Mouse (Mus musculus) adrenal gland, postnatal 25 days (tissue): ENCODE measurements around the gene Hmox2. TPM values are rescaled to one million over a fixed set of nuclear protein-coding genes. Genes with fewer than 3 reads are reported as not detected.
"Not testable (repeated sequence)": the region's sequence is repeated elsewhere in the genome, so short reads cannot be mapped to it uniquely, and the experiment has no call there.

Experiments
- DNase-seq: peaks from one replicate; pipeline ENCODE4 v3.0.0; 2021; ENCODE audit warnings: mixed read lengths
- total RNA-seq: library from RNA; stranded (reverse); gene quantifications from 2 replicates; pipeline ENCODE4 v1.2.3, GENCODE M21; 2021

The Hmox2 gene
- total RNA-seq, 1 experiment from 2014 or later = 106 TPM

DNA sequence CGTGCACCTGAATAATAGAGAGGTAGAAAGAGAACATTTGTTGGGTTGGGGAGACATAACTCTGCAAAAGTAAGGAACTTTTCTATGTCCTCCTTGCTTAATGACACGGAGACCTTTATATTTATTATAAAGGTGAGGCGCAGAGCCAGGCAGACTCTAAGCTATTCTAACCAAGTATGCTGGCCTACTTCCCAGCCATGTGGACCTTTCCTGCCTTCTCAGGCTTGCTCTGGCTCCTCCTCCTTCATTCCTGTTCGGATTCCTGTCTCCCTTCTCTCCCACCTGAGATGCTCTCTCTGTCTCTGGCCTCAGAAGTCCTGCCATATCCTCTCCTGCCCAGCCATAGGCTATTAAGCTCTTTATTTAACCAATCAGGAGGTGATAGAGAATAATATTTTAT is 895 bp upstream of the Hmox2 start:
- no peak for DNase-seq

DNA sequence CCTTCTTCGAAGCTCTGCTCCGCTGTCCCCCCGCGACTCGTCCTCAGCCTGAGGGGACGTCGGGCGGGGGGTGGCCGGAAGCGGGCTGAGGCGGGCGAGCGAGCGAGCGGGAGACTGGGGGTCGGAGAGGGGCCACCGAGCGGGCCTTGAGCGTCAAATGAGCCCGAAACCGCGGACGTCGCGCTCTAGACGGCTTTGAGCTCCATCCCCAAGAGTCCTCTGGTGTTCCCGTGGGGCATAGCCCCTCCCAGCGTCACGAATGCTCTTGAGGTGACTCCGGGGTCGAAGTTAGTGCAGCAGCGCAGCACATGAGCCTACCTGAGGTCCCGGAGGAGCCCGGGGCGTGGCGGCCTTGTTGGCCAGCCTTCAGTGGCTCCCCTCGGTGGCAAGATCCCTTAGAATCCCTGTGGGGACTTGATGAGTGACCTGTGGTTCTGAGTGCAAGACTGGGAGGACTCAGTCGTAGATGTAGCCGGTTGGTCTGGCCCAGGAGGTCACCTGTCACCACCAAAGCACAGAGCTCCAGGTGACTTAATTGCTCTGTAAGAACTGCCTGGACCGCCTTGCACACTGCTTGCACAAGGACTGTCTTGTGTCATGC is 467 bp downstream of the Hmox2 start:
- DNase-seq = no peak

DNA sequence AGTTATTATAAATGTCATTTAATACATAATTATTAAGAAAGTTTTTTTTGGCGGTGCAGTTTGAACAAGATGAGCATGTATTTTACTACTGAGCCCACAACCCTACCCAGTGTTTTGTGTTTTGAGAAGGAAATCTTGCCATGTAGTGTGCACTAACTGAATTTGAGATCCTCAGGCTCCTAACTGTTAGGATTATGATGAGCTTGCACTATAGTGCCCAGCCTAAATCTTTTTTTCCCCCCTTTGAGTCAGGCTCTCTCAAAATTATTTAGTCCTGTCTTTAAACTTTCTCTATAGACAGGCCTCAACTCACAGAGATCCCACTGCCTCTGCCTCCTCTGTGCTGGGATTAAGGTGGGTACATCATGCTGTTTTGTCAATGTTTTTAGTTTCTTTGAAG is 1.4 kb downstream of the Hmox2 start:
- no peak for DNase-seq

DNA sequence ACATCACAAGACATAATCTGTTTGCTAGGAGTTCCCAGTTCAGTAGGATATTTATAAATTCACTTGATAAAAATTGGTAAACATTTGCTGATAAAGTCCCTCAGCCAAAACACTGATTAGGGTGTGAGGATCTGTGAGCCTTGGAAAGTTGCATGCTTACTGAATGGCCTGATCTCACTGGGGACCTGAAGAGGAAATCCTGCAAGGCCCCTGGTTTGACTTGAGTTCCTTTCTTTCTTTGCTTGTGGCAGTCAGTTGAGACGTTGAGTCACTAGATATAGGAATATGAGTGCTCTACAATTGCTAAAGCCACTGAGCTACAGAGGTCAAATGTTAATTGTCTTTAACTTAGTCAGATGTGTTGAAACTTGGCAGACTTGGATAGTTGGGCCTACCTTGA is 1.8 kb downstream of the Hmox2 start:
- no peak for DNase-seq

DNA sequence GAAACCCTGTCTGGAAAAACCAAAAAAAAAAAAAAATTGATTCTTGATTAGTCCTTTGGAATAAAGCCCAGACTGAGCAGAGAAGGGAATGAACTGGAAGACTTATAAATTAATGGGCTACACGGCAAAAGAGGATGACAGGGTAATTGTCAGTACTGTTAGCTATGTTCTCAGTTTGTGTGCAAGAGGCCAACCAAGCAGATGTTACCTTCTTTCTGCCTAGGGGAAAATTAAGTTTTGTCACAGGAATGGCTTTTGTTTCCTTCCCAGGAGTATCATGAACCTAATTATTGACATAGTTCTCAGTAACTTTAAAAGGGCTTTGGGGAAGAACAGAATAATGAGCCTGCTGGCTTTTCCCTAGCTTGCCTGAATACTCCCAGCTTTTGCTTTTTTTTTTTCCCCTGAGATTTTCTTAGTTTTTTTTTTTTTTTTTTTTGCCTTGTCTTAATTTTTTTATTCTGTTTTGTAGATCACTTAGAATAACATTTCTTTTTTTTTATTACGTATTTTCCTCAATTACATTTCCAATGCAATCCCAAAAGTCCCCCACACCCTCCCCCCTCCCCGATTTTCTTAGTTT is 4.7 kb downstream of the Hmox2 start:
- no peak for DNase-seq

DNA sequence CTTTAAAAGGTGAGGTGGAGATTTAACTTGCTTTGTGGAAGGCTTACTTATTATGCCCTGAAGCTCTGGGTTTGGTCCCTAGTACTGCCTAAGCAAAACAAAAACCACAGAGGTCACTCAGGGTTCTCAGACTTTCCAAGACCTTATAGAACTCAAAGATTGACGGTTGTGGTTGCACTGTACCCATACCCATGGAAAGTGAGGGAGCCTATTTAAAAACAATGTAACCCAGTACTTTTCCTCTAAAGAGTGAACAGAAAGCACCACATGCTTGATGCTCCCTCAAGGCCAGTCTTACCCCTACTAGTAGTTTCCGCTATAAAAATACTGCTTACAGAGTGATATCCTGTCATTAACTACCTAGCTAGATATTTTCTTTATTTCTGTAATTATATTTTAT is 10.1 kb downstream of the Hmox2 start:
- DNase-seq = no peak

DNA sequence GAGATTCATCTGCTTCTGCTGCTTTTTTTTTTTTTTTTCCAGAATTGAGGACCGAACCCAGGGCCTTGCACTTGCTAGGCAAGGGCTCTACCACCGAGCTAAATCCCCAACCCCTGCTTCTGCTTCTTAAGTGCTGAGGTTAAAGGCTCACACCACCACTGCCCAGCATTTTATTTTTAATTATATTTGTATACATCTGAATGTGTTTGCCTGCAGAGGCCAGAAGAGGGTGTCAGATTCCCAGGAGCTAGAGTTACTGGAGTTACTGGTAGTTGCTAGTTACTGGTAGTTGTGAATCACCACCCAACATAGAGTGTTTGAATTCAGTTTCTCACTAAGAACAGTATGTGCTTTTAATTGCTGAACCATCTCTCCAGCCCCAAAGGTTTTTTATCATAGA is 13.8 kb downstream of the Hmox2 start:
- no peak for DNase-seq

DNA sequence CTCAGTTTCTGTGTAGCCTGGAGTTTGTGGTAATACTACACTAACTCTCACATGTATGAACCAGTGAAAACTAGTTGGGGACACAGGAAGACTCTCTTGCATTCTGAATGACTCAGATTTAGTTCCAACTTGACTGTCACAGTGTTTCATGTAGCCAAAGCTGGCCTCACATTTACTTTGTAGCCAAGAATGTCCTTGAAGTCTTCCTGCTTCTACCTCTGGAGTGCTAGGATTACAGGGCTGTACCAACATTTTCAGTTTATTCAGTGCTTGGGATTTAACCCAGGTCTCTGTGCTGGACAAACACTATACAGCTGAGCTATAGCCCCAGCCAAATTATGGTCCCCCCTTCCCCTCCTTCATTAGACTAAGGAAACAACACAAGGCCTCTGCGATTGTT is 16.0 kb downstream of the Hmox2 start:
- no peak for DNase-seq

DNA sequence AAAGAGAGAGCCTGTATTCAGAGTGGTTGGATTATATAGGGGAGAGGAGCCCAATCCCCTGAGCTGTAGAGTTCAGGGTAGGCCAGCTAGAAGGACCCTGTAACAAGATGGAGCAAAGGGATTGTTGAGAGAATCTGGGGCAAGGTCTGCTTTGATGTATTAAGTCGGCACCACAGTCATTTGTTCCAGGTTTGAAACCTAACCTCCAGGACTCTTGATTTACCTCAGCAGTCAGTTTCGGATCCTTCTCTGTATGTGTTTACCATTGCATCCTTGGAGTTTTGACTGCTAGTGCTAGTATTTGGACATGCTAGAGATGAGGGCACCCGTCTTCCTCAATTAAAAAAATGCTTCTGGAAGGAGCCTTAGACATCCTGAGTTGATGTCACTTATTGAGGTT is 26.0 kb downstream of the Hmox2 start:
- no peak for DNase-seq

DNA sequence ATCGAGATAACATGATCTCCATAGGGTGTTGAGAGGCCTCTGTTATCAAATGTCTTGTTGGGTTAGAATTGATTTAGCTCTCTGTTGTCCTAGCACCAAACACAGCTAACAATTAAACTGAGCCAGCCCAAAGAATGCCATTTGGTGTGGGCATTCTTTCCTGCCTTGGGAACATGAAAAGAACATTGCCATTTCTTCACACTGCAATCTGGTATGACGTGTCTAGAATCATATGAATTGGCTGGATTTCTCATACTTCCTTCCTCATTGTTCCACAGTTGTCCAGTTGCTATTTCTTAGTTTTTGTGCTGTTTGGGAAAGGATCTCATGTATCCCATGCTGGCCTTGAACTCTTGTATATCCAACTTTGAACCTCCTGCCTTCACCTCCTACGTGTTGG is 27.9 kb downstream of the Hmox2 start:
- DNase-seq = no peak

DNA sequence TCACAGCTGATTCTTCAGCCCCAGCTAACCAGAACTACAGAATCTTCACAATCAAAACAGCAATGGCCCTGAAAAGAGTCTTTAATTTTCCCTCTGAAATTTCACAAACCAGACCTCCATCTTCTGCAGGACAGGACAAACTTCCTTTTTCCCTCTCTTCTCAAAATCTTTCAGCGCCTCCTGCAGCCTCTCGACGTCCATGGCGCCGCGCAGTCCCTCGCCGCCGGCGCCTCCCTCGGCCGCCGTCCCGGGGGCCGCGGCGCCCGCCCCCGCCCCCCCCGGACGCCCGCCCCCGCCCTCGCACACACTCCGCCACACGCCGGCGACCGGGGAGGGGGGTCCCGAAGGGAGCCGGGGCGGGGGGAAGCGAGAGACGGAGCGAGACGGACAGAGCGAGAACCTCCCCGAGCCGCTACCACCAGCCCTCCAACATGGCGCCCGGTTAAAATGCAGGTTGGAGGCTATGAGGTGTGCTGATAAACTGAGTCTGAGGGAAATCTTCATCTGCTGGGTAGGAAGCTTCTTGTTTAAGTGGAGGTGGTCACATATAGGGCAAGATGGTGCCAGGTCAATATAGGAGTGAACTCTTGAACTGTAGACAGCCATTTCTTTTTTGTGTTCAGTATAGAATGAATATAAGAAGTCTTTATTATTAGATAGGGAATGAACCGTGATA is 30.6 kb downstream of the Hmox2 start:
- DNase-seq = not testable (repeated sequence)

DNA sequence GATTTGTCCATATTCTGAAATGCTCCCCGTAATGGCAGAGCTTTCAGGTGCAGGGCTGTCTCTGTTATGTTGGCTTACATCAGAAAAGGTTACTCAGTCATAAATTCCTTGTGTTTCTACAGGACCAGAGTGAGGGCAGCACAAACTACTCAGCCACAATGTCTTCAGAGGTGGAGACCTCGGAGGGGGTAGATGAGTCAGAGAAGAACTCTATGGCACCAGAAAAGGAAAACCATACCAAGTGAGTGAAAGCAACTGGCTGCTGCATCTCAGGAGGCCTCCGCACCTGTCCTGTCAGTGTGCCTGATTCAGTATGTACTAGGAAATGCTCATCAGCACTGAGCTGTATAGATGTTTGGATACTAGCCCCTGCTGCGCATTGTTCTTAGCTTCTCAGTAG is 36.3 kb downstream of the Hmox2 start:
- no peak for DNase-seq

DNA sequence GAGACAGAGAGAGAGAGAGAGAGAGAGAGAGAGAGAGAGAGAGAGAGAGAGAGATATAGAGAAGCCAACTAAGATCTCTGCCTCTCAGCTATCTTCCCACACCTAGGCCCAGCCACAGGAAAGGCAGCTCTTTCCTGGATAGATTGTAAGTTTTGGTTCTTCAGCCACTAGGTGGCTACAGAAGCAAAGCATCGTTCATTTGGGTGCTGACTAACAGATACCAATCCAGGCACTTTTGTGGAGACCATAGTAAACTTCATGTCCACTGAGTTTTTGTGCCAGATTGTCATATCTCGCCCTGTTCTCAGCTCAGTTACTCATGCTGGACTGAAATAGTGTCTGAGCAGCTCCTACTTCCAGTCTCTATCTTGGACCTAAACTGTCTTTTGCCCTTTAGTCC is 37.1 kb downstream of the Hmox2 start:
- DNase-seq = no peak

DNA sequence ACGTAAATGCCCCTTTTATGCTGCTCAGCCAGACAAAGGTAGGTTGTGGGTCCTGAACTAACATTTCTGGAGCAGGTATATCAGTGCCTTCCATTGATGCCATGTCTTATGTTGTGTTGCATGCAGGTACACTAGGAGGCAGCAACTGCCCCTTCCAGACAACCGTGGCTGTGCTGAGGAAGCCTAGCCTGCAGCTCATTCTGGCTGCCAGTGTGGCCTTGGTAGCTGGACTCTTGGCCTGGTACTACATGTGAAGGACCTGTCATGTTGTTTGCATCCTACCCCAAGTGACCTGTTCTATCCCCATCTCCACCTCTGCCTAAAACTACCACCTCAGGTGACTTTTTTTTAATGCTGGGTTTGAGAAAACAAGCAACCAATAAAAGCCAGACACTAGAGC is 39.7 kb downstream of the Hmox2 start:
- DNase-seq = no peak

DNA sequence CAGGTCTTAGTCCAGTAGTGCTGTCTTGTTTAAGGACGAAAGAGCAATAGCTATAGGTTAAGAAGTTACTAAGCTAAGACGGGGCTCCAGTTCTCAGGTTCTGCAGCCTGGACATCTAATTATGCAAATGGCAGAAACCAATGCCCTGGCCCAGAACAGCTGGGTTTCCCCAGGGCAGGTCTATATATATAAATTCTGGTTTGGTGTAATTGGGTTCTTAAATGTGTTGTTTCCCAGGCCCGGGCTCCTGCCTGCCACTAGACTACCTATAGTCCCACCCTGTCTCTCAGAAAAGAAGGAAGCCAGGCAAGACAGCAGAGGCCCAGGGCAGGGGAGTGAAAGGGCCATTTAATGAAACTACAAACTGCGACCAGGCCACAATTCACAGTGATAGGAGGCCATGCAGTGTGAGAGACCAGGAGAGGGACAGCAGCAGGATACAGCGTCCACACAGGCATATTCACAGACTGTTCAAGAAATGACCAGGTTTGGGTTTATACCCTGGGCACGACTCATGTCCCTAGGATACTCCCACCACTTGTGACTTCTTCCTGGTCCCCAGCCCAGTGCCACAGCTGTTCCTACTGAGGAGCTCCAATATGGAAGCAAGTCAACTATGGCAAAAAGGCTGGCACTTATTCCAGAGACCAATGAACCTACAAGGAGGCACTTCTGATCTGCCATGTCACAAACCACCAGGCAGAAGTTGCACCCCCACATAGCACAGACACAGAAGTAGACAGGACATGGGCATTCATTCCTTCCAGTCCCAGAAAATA is 41.0 kb downstream of the Hmox2 start:
- DNase-seq = no peak

DNA sequence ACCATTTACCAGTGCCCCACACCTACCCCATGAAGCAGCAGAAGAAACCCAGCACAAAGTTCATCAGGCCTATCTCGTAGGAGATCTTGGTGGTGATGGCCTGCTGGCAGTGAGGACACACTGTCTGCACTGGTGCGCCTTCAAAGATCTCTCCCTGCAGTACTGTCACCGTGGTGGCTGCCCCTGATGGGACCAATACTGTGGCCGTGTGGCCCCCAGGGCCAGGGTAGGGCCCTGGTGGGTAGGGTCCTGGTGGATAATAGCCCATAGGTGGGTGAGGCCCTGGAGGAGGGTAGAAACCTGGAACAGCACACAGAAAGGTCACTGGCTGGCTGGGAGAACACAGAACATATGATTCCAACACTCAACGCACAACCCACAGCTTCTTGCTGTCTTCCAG is 42.6 kb downstream of the Hmox2 start:
- no peak for DNase-seq

DNA sequence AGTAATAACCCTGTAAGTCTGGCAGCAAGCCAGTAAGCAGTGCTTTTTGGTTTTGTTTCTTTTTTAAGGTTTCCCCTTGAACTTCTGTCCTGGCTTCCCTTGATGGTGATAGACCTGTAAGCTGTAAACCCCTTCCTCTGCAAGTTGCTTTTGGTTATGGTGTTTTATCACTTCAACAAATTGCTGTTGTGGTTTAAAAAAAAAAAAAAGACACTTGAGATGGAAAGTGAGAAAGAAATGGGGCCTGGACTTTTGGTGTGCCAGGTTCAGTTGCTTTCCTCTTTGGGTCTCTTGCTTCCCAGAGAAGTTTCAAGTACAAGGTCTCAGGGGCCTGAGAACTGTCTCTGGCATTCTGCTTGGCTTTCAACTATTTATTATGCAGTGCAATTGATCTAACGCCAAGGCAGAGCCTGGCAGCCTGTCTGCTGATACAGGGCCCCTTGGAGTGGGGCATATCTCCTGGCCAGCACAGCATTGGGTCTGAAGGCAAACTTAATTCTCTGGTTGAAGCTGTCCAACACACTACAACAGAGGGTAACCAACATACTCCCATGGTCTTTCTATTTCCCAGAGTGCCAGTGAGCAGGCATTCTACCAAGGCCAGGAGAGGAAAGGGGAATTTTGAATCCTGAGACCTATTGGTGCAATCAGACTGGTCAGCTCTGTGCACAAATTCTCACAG is 47.3 kb downstream of the Hmox2 start:
- peak; percentile 29 for DNase-seq

DNA sequence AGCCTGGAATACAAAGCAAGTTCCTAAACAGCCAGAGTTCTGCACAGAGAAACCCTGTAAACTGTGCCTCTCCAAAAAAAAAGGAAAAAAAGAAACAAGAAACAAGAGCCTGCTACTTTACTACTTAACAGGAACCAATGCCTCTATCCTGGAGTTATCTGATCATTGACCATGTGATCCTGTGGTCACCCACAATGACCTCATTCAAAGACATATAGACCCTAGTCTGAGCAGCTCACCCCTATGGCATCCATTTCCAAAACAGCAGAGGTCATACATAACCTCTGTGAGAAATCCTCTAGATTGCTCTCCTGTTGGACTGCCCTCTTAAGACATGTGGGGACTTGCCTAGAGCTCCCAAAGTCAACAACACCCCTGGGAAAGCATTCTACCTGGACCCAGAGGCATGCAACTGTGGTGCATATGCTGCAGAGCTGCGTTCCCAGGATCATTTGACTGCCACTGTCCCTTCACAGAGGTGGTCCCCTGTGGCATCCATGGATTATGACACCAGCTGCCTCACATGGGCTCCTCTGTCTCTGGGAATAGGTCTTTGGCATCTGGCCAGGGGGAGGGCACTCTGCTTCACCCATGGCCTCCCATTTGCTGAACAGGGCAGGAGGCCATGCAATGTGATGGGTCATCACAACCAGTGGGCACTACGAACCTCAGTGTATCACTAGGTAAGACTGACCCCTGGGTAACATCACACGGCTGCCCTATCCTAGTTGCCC is 51.2 kb downstream of the Hmox2 start:
- peak; percentile 26 for DNase-seq

DNA sequence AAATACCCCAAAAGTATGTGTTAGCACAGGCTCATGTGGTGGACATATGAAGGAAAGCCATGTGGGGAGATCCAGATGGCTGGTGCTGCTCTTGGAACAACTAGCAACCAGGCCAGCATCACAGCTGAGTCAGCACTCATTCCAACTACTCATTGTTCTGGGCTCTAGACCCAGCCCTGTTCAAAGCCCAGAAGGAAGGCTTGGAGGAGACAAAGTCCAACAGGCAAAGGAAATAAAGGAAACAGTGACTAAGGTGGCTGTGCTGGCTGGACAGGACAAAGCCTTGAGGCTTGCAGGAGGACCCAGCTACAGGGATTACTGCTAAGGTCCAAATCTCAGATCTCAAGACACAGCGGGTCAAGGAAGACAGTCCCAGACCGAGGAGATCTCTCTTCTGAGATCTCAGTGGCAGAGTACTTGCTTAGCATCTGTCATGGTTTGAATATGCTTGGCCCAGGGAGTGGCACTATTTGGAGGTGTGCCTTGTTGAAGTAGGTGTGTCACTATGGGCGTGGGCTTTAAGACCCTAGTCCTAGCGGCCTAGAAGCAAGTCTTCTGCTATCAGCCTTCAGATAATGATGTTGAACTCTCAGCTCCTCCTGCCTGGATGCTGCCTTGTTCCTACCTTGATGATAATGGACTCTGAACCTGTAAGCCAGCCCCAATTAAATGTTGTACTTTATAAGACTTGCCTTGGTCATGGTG is 51.9 kb downstream of the Hmox2 start:
- DNase-seq = no peak

DNA sequence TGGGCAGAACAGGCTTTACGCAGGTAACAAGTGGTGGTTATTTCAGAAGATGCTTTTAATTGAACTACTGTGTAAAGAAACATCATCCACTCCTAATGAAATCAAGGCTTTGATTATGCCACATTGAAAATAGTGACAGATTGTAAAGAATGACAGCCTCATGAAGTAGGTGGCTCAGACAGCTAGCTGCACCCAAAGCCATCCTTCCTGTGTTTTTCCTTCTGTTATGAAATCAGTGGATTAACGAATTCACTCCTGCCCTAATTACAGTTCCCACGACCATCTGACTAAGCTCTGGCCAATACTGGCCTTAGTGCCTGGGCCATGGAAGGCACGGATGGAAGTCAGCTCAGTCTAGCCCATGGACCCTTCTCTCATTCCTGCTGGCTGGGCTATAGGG is 52.8 kb downstream of the Hmox2 start:
- no peak for DNase-seq

DNA sequence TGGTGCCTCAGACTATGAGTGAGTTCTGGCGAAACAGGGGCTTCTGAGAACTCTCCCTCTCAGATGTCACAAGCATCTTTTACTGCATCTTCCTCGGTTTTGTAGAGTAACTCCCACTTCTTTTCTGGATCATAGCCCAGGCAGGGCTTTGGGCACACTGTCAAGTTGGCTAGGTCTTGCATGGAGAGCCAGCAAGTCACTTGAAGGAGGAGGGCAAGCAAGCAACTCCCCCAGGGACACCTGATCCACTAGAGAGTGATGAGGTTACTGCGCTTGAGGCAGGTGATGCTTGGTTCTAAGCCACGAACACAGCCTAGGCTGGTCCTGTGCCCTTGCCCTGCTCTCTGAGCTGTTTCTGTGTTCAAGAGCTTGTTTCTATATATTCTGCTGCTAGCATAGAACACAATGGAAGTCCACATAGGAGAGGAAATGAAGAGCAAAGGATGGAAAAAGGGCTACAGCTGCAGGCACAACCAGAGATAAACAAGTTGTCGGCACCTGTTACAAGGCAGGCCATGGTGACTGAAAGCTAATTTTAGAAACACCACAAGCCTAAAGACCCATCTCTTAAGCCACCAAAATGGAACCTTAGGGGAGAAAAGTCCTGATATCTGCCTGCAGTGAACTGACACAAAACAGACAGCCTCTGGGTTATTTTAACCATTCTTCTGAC is 55.5 kb downstream of the Hmox2 start:
- peak; percentile 63 for DNase-seq
